Mouse (Mus musculus): Measurements from ENCODE around the gene Ppil4. TPM values are rescaled to one million over a fixed set of nuclear protein-coding genes. Genes with fewer than 3 reads are reported as not detected.
A peak's percentile ranks its signal among the peaks of the same experiment; 100 is the strongest.

The Ppil4 gene
- polyA plus RNA-seq, 1 experiment from 2014 or later: 38.8 TPM

- Histone ChIP-seq H3K27me3 (ENCODE audit: control insufficient read depth, insufficient read depth, low read depth, low read length) (peaks cover 17% of the 10 kb centered on the region), H3K36me3 (ENCODE audit: control insufficient read depth, insufficient read depth, low read length) (no peaks in the 10 kb centered on the region), H3K9me3 (ENCODE audit: control insufficient read depth, low read length) (no peaks in the 10 kb centered on the region), H3K9ac (ENCODE audit: low read length) (no peak overlapping the region), H3K4me3 (ENCODE audit: low read length) (no peak overlapping the region), H3K27ac (ENCODE audit: low read length) (no peak overlapping the region), H3K4me2 (ENCODE audit: low read depth, low read length) (no peak overlapping the region), H3K4me1 (replicated peaks; ENCODE audit: control insufficient read depth, insufficient read depth, low read length) (peaks cover 4% of the 10 kb centered on the region; the same call in 1 of the 2 replicates)
- ATAC-seq (ENCODE audit: low read depth): no peak
- WGBS: 90% methylated on average over 6 of the region's 6 CpGs
Observed at GRCm38 (mm10) chr10:7863411-7863810, 70.7 kb downstream of the Ppil4 start.

- peak; percentile 53; the same call in 1 of the 2 replicates for ATAC-seq (ENCODE audit: low read depth)
- H3K36me3 ChIP-seq (ENCODE audit: control insufficient read depth, insufficient read depth, low read length): no peaks in the 10 kb centered on the region
- peaks cover 4% of the 10 kb centered on the region; the same call in 1 of the 2 replicates for H3K4me1 ChIP-seq (replicated peaks; ENCODE audit: control insufficient read depth, insufficient read depth, low read length)
- peaks cover 19% of the 10 kb centered on the region for H3K27me3 ChIP-seq (ENCODE audit: control insufficient read depth, insufficient read depth, low read depth, low read length)
- no peak overlapping the region for H3K4me3 ChIP-seq (ENCODE audit: low read length)
- no peak overlapping the region for H3K4me2 ChIP-seq (ENCODE audit: low read depth, low read length)
- WGBS: 52% methylated on average over 6 of the region's 6 CpGs
- H3K27ac ChIP-seq (ENCODE audit: low read length): no peak overlapping the region
- no peaks in the 10 kb centered on the region for H3K9me3 ChIP-seq (ENCODE audit: control insufficient read depth, low read length)
- H3K9ac ChIP-seq (ENCODE audit: low read length): no peak overlapping the region
Observed at GRCm38 (mm10) chr10:7864184-7864583, 71.5 kb downstream of the Ppil4 start.

- Histone ChIP-seq H3K27me3 (ENCODE audit: control insufficient read depth, insufficient read depth, low read depth, low read length) (peaks cover 19% of the 10 kb centered on the region), H3K4me2 (ENCODE audit: low read depth, low read length) (no peak overlapping the region), H3K36me3 (ENCODE audit: control insufficient read depth, insufficient read depth, low read length) (no peaks in the 10 kb centered on the region), H3K27ac (ENCODE audit: low read length) (no peak overlapping the region), H3K9me3 (ENCODE audit: control insufficient read depth, low read length) (no peaks in the 10 kb centered on the region), H3K4me1 (replicated peaks; ENCODE audit: control insufficient read depth, insufficient read depth, low read length) (peaks cover 4% of the 10 kb centered on the region; the same call in 1 of the 2 replicates), H3K9ac (ENCODE audit: low read length) (no peak overlapping the region), H3K4me3 (ENCODE audit: low read length) (no peak overlapping the region)
- WGBS: 85% methylated on average over 3 of the region's 3 CpGs
- ATAC-seq (ENCODE audit: low read depth): no peak
Observed at GRCm38 (mm10) chr10:7864806-7865205, 72.1 kb downstream of the Ppil4 start.

- Histone ChIP-seq H3K9me3 (ENCODE audit: control insufficient read depth, low read length) (no peaks in the 10 kb centered on the region), H3K27ac (ENCODE audit: low read length) (no peak overlapping the region), H3K4me1 (replicated peaks; ENCODE audit: control insufficient read depth, insufficient read depth, low read length) (peaks cover 4% of the 10 kb centered on the region; the same call in 1 of the 2 replicates), H3K27me3 (ENCODE audit: control insufficient read depth, insufficient read depth, low read depth, low read length) (peaks cover 19% of the 10 kb centered on the region), H3K4me3 (ENCODE audit: low read length) (peak overlapping the region; percentile 47), H3K36me3 (ENCODE audit: control insufficient read depth, insufficient read depth, low read length) (no peaks in the 10 kb centered on the region), H3K4me2 (ENCODE audit: low read depth, low read length) (peak overlapping the region; percentile 77), H3K9ac (ENCODE audit: low read length) (peak overlapping the region; percentile 61)
- WGBS: 19% methylated on average over 50 of the region's 50 CpGs
- ATAC-seq (ENCODE audit: low read depth): no peak
Observed at GRCm38 (mm10) chr10:7866762-7867665, 74.3 kb downstream of the Ppil4 start.

- Histone ChIP-seq H3K4me1 (replicated peaks; ENCODE audit: control insufficient read depth, insufficient read depth, low read length) (peaks cover 4% of the 10 kb centered on the region; the same call in 1 of the 2 replicates), H3K4me2 (ENCODE audit: low read depth, low read length) (peak overlapping the region; percentile 77), H3K27ac (ENCODE audit: low read length) (no peak overlapping the region), H3K4me3 (ENCODE audit: low read length) (peak overlapping the region; percentile 47), H3K9ac (ENCODE audit: low read length) (peak overlapping the region; percentile 61), H3K36me3 (ENCODE audit: control insufficient read depth, insufficient read depth, low read length) (no peaks in the 10 kb centered on the region), H3K27me3 (ENCODE audit: control insufficient read depth, insufficient read depth, low read depth, low read length) (peaks cover 19% of the 10 kb centered on the region), H3K9me3 (ENCODE audit: control insufficient read depth, low read length) (no peaks in the 10 kb centered on the region)
- WGBS: 24% methylated on average over 21 of the region's 21 CpGs
- no peak for ATAC-seq (ENCODE audit: low read depth)
Observed at GRCm38 (mm10) chr10:7867666-7868030, 75.0 kb downstream of the Ppil4 start.

GRCm38 (mm10) chr10:7869746-7870145, 77.1 kb downstream of the Ppil4 start:
- no peak overlapping the region for H3K4me3 ChIP-seq (ENCODE audit: low read length)
- H3K4me2 ChIP-seq (ENCODE audit: low read depth, low read length): no peak overlapping the region
- H3K27ac ChIP-seq (ENCODE audit: low read length): no peak overlapping the region
- no peaks in the 10 kb centered on the region for H3K9me3 ChIP-seq (ENCODE audit: control insufficient read depth, low read length)
- WGBS: 63% methylated on average over 8 of the region's 8 CpGs
- peaks cover 9% of the 10 kb centered on the region; the same call in 1 of the 2 replicates for H3K4me1 ChIP-seq (replicated peaks; ENCODE audit: control insufficient read depth, insufficient read depth, low read length)
- H3K27me3 ChIP-seq (ENCODE audit: control insufficient read depth, insufficient read depth, low read depth, low read length): peaks cover 19% of the 10 kb centered on the region
- ATAC-seq (ENCODE audit: low read depth): no peak
- no peak overlapping the region for H3K9ac ChIP-seq (ENCODE audit: low read length)
- H3K36me3 ChIP-seq (ENCODE audit: control insufficient read depth, insufficient read depth, low read length): no peaks in the 10 kb centered on the region

- no peak overlapping the region for H3K9ac ChIP-seq (ENCODE audit: low read length)
- no peak overlapping the region for H3K4me3 ChIP-seq (ENCODE audit: low read length)
- ATAC-seq (ENCODE audit: low read depth): no peak
- H3K4me1 ChIP-seq (replicated peaks; ENCODE audit: control insufficient read depth, insufficient read depth, low read length): peaks cover 9% of the 10 kb centered on the region; the same call in 1 of the 2 replicates
- no peak overlapping the region for H3K4me2 ChIP-seq (ENCODE audit: low read depth, low read length)
- WGBS: 53% methylated on average over 11 of the region's 11 CpGs
- H3K27me3 ChIP-seq (ENCODE audit: control insufficient read depth, insufficient read depth, low read depth, low read length): peaks cover 19% of the 10 kb centered on the region
- H3K9me3 ChIP-seq (ENCODE audit: control insufficient read depth, low read length): no peaks in the 10 kb centered on the region
- no peaks in the 10 kb centered on the region for H3K36me3 ChIP-seq (ENCODE audit: control insufficient read depth, insufficient read depth, low read length)
- H3K27ac ChIP-seq (ENCODE audit: low read length): no peak overlapping the region
Observed at GRCm38 (mm10) chr10:7870571-7871315, 78.1 kb downstream of the Ppil4 start.

GRCm38 (mm10) chr10:7871381-7872020, 78.8 kb downstream of the Ppil4 start:
- ATAC-seq (ENCODE audit: low read depth): no peak

More at GRCm38 (mm10) chr10:7871381-7872020, 78.8 kb downstream of the Ppil4 start:
- Histone ChIP-seq H3K27me3 (ENCODE audit: control insufficient read depth, insufficient read depth, low read depth, low read length) (peaks cover 19% of the 10 kb centered on the region), H3K4me1 (replicated peaks; ENCODE audit: control insufficient read depth, insufficient read depth, low read length) (peaks cover 9% of the 10 kb centered on the region; the same call in 1 of the 2 replicates), H3K9me3 (ENCODE audit: control insufficient read depth, low read length) (no peaks in the 10 kb centered on the region), H3K4me2 (ENCODE audit: low read depth, low read length) (no peak overlapping the region), H3K36me3 (ENCODE audit: control insufficient read depth, insufficient read depth, low read length) (no peaks in the 10 kb centered on the region), H3K4me3 (ENCODE audit: low read length) (no peak overlapping the region), H3K9ac (ENCODE audit: low read length) (no peak overlapping the region), H3K27ac (ENCODE audit: low read length) (no peak overlapping the region)
- WGBS: 71% methylated on average over 5 of the region's 5 CpGs

Measured in lung, embryonic 16.5 days (tissue).